Mouse (Mus musculus) lung, adult 2 months (tissue): Measurements from ENCODE around the gene Itga1. TPM values are rescaled to one million over a fixed set of nuclear protein-coding genes. Genes with fewer than 3 reads are reported as not detected.

ENCODE experiments used
- DNase-seq: peaks from one replicate; pipeline ENCODE4 v3.0.0; 2022
- H3K4me1 ChIP-seq: fragments of 200-500 bp; 2 replicates; pipeline ENCODE4 v1.6.1; 2011; ENCODE audit warnings: low read length; ENCODE audit not compliant: control insufficient read depth, insufficient read depth
- H3K4me3 ChIP-seq: fragments of 200-500 bp; replicated peaks from 2 replicates; pipeline ENCODE3; 2011; ENCODE audit warnings: low read depth, mild to moderate bottlenecking, control low read depth, low read length; ENCODE audit errors: extremely low read depth
- CTCF ChIP-seq: fragments of 200-500 bp; IDR thresholded peaks from 2 replicates; pipeline ENCODE4 v1.5.1; 2011; ENCODE audit warnings: mild to moderate bottlenecking, low read length, control low read depth; ENCODE audit not compliant: insufficient read depth
- POLR2A ChIP-seq: fragments of 200-500 bp; IDR thresholded peaks from 2 replicates; pipeline ENCODE4 v1.6.1; 2011; ENCODE audit warnings: low read depth, mild to moderate bottlenecking, control low read depth, low read length, borderline replicate concordance; ENCODE audit errors: extremely low read depth
- whole genome bisulfite sequencing: fragments of 180-500 bp; shearing (Covaris S2); methylation state at CpG from one replicate; pipeline ENCODE4 v1.1.7; 2018; 5-methylcytosine and 5-hydroxymethylcytosine counted together
- polyA plus RNA-seq: library from polyadenylated mRNA; depleted of rRNA; stranded (reverse); fragments of >200 nt; gene quantifications from 2 replicates; pipeline ENCODE4 v1.2.3, GENCODE M21; 2012

Itga1 gene
- polyA plus RNA-seq, 1 experiment, result 36.1 TPM

DNA sequence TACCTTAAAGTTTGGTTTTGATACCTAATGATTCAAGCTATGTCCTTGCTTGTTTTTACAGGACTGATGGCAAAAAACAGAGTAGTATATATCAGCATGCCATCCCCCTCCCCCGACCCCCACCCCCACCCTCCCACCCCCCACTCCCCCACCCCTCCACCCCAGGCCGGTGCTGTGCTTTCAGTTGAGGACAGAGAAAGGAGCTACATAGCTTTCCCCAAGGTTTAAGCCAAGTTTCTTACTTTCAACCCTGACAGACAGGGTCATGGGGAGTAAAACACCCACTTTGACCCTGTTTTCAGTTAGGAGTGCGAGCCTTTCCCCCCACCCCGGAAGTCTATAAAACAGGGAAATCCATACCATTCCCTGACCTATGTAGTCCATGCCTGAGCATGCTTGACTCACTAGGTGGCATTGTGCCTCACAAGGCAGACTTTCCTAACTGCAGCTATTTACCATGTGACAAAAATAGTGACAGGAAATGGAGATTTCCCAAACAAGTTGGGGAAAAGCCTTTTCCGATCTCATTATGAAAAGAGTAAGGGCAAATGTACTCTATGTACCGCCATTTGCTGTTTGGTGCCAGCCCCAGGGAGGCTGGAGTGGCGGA, 98.2 kb downstream of the Itga1 start:
- Histone ChIP-seq H3K4me1 (peaks cover 3% of the 10 kb centered on the region; the same call in 1 of the 2 replicates), H3K4me3 (no peak overlapping the region)
- WGBS, result 27% methylated on average over 7 of the region's 7 CpGs
- TF ChIP-seq POLR2A (no peak), CTCF (no peak)
- DNase-seq, result no peak

DNA sequence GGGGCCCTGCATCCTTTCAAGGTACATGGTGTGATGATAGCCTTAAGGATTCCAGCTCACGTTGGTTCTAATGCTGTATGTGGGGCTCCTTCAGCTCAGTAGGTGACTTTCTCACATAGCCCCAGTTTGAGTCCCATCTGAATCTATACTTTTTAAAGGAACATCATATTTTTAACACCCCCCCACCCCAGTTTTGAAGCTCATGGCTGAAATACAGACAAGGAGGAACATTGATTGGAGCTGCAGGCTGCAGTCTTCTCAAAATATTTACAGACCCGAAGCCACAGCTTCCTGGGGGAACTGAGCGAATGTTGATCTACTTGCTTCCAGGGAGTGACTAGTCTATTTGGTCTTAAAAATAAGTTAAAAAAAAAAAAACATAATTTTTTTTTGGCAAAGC, 98.9 kb downstream of the Itga1 start:
- WGBS, result 55% methylated on average over 3 of the region's 3 CpGs
- DNase-seq, result no peak
- no peak for TF ChIP-seq POLR2A
- TF ChIP-seq CTCF, result no peak

DNA sequence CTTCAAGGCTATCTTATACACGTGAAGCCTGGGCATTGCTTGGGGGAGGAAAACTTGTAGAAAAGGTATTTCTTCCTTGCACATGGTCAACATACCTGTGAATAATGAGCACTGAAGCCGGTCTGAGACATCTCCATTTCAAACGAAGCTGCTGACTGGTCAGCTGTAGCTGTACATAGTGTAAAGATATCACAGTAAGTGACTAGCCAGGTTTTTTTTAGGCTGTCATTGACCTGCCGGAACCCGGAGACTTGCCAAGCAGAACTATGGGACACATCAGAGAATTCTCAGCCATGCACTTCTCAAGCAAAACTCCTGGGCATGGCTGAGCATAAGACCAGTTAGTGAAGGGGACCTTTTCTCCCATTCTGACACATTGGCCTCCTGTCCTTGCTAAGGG, 99.6 kb downstream of the Itga1 start:
- peaks cover 3% of the 10 kb centered on the region; the same call in 1 of the 2 replicates for H3K4me1 ChIP-seq
- 89% methylated on average over 5 of the region's 5 CpGs for WGBS

More for the DNA sequence above, 98.9 kb downstream of the Itga1 start:
- peaks cover 3% of the 10 kb centered on the region; the same call in 1 of the 2 replicates for H3K4me1 ChIP-seq
- H3K4me3 ChIP-seq, result no peak overlapping the region

GRCm38 (mm10) chr13:114999582-114999981, 102.2 kb downstream of the Itga1 start:
- Histone ChIP-seq H3K4me1 (peaks cover 3% of the 10 kb centered on the region; the same call in 1 of the 2 replicates), H3K4me3 (no peak overlapping the region)
- TF ChIP-seq CTCF (no peak), POLR2A (no peak)
- DNase-seq, result no peak
- 88% methylated on average over 4 of the region's 4 CpGs for WGBS

More for the DNA sequence above, 99.6 kb downstream of the Itga1 start:
- TF ChIP-seq CTCF (no peak), POLR2A (no peak)
- no peak for DNase-seq
- H3K4me3 ChIP-seq, result no peak overlapping the region

DNA sequence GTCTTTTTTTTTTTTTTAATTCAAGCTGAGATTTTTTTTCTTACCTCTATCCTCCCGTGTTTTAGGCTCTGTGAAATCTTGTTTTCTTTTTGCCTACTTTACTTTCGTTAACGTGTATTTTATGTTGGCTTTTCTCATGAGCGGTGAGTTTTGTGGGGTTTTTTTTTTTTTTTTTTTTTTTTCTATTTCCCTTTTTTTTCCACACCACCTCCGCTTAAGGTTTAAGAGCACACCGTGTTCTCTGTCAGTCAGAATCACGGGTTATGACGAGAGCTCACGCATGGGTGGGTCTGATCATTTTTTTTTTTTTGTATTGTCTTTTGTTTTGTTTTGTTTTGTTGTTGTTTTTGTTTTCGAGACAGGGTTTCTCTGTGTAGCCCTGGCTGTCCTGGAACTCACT, 103.7 kb downstream of the Itga1 start:
- DNase-seq, result no peak
- Histone ChIP-seq H3K4me3 (no peak overlapping the region), H3K4me1 (no peaks in the 10 kb centered on the region; the same call in 1 of the 2 replicates)
- TF ChIP-seq CTCF (no peak), POLR2A (no peak)
- WGBS, result 89% methylated on average over 10 of the region's 10 CpGs

- 73% methylated on average over 14 of the region's 14 CpGs for WGBS
- TF ChIP-seq CTCF (no peak), POLR2A (no peak)
- DNase-seq, result no peak
- Histone ChIP-seq H3K4me3 (no peak overlapping the region), H3K4me1 (peaks cover 4% of the 10 kb centered on the region)
Observed at GRCm38 (mm10) chr13:114992260-114993014, 109.3 kb downstream of the Itga1 start.

GRCm38 (mm10) chr13:114987668-114988067, 114.1 kb downstream of the Itga1 start:
- no peak for DNase-seq
- TF ChIP-seq POLR2A (no peak), CTCF (no peak)
- WGBS, result 48% methylated on average over 6 of the region's 6 CpGs
- Histone ChIP-seq H3K4me1 (peaks cover 6% of the 10 kb centered on the region), H3K4me3 (no peak overlapping the region)

DNA sequence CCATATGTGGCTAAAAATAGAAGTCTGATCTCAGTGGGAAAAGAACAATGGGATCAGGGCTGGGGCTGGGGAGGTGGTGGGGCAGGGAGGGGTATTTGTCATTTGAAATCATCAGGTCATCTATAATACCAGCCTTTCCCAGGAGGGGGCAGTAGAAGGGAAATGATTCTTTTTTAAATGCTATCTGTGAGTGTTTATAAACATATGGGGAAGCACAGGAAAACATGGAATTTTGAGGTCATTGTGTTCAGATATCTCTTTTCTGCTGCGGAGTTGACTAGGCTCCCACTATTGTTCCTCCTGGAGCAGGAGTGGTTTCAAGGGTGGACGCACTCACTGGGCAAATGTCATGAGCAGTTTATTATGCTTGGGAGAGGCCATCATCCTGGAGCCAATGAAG, 114.6 kb downstream of the Itga1 start:
- no peak for DNase-seq
- no peak overlapping the region for H3K4me3 ChIP-seq
- TF ChIP-seq CTCF (peak; percentile 29; the same call in 1 of the 2 replicates), POLR2A (no peak)
- 41% methylated on average over 2 of the region's 2 CpGs for WGBS
- peaks cover 6% of the 10 kb centered on the region for H3K4me1 ChIP-seq

DNA sequence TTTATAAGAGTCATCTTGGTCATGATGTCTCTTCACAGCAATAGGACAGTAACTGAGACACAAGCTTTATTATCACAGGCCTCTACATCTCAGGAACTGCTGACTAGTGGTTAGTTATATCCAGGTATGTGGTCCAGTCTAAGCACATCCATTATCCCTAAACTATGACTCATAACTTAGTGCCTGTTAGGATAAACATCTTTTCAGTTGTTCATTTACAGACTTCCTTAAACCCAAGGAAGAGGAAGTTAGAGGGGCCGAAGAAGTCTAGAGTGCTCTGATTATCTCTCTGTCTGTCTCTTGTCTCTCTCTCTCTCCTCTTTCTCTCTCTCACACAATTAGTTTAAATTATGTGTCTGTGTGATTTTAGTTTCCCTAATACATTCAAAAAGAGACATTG, 117.1 kb downstream of the Itga1 start:
- TF ChIP-seq POLR2A (no peak), CTCF (no peak)
- Histone ChIP-seq H3K4me1 (peaks cover 6% of the 10 kb centered on the region), H3K4me3 (no peak overlapping the region)
- WGBS, result 26% methylated on average over 1 of the region's 1 CpGs
- DNase-seq, result no peak
